Mouse (Mus musculus) bone marrow macrophage, adult 2 months (primary cell): ENCODE data around the gene Igfbp7. TPM values are rescaled to one million over a fixed set of nuclear protein-coding genes. Genes with fewer than 3 reads are reported as not detected.

ENCODE experiments used
- H3K27ac ChIP-seq: 2 replicates; pipeline ENCODE4 v1.5.1; 2012; ENCODE audit warnings: low read depth, low read length; ENCODE audit not compliant: insufficient read depth
- H3K4me1 ChIP-seq: 2 replicates; pipeline ENCODE4 v1.6.1; 2012; ENCODE audit warnings: low read length; ENCODE audit not compliant: control insufficient read depth, insufficient read depth
- H3K4me3 ChIP-seq: 2 replicates; pipeline ENCODE4 v1.5.1; 2012; ENCODE audit warnings: mild to moderate bottlenecking, low read length, moderate library complexity; ENCODE audit not compliant: insufficient read depth
- CTCF ChIP-seq: IDR thresholded peaks from 2 replicates; pipeline ENCODE4 v1.5.1; 2012; ENCODE audit warnings: low read depth, mild to moderate bottlenecking, low read length, moderate library complexity
- POLR2A ChIP-seq: IDR thresholded peaks from 2 replicates; pipeline ENCODE4 v1.6.1; 2012; ENCODE audit warnings: mild to moderate bottlenecking, low read depth, low read length, borderline replicate concordance
- polyA plus RNA-seq: library from polyadenylated mRNA; stranded (reverse); fragments of >200 nt; gene quantifications from 2 replicates; pipeline ENCODE4 v1.2.4, GENCODE M21; 2012; ENCODE audit not compliant: missing spikeins, insufficient read depth, insufficient read length

Igfbp7 gene
- polyA plus RNA-seq = 6.6 and 7.3 TPM in 2 replicates

DNA sequence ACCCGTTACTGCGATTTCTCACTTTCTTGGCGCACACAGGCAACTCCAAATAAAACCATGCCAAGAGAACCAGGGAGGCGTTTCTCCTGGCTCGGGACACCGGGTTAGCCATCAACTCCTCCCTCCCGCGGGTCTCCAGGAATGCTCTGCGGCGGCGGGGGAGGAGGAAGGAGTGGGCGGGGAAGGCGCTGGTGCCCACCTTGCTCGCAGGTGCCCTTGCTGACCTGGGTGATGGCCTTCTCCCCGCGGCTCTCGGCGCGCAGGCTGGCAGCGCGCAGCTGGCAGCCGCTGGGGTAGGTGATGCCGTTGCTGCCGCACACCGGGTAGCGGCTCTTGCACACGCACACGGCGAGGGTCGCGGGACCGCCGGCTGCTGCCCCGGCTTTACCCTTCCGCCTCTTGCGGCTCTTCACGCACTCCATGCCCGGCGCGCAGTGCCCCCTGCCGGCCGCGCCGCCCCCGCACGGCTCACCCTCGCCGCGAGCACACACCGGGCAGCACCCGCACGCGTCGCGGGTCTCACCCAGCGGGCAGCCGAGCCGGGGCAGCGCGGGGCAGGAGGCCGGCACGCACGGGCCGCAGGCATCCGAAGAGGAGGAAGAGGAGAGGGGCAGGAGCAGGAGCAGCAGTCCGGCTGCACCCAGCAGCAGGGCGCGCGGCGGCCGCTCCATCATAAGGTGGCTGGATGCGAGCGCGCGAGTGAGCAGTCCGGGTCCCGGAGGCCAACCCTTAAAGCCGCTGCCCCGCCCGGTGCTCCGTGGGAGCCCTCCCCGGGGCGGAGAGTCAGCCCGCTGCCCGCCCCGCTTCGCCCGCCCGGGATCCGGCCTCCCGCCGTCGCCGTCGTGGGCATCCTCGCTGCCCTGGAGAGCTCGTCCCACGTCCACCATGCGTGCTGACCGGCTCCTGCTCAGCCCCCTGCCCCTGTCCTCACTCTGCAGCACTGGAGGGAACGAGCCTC lies at the start of gene Igfbp7:
Gene Igfbp7 (minus strand): TSS at position 701 of the 958 bp plus-strand sequence.
- Histone ChIP-seq H3K4me1 (no peaks in the 10 kb centered on the region; the same call in 1 of the 2 replicates), H3K27ac (no peak within 1 kb of the TSS), H3K4me3 (peak within 1 kb of the TSS; percentile 49)
- TF ChIP-seq POLR2A = no peak
- 0 out of 2 replicates have a peak, but pooled peaks have one; percentile 17 for TF ChIP-seq CTCF

DNA sequence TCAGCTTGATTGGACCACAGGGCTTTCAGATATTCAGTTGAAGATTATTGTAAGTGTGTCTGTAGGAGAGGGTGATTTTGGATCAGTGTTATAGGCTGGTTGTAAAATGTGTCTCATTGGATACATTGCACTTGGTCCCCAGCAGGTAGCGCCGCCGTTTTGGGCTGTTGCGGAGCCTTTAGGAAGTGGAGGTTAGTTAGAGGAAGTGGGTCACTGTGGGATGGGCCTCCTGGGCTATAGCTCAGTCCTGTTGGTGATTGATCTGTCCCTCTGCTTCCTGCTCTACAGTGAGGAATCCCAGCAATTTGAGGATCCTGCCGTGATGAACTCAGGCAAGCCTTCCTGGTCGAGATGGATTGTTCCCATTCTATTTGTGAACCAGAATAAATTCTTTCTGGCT lies 44.3 kb upstream of the Igfbp7 start:
- Histone ChIP-seq H3K4me1 (no peaks in the 10 kb centered on the region), H3K27ac (no peak overlapping the region), H3K4me3 (no peak overlapping the region)
- no peak for TF ChIP-seq POLR2A
- TF ChIP-seq CTCF = no peak

DNA sequence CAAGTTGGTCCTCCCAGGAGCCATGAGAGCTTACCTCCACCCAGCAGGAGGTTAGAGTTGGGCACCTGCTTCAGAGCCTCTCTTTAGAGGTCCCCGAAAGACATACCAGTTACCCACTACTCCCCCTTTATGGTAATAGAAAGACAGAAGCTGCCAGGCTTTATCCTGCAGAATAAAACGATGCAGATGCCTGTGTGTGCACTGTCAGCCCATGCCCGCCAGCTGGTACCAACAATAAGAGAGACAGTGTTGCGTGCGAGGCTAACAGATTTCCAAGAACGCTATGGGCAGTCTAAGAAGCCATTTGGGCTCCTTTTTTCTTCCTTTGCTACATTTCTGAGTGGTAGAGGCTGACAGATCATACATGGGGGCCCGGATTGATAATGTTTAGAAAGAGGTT lies 41.7 kb upstream of the Igfbp7 start:
- no peaks in the 10 kb centered on the region for H3K4me1 ChIP-seq
- no peak overlapping the region for H3K27ac ChIP-seq
- TF ChIP-seq CTCF = no peak
- no peak for TF ChIP-seq POLR2A
- no peak overlapping the region for H3K4me3 ChIP-seq

- no peak for TF ChIP-seq POLR2A
- TF ChIP-seq CTCF = no peak
- Histone ChIP-seq H3K4me3 (no peak overlapping the region), H3K27ac (no peak overlapping the region), H3K4me1 (no peaks in the 10 kb centered on the region)
These were observed 37.6 kb upstream of the Igfbp7 start for GRCm38 (mm10) chr5:77445431-77445830.

- Histone ChIP-seq H3K4me1 (no peaks in the 10 kb centered on the region), H3K4me3 (no peak overlapping the region), H3K27ac (no peak overlapping the region)
- TF ChIP-seq CTCF = no peak
- no peak for TF ChIP-seq POLR2A
These were observed 36.2 kb upstream of the Igfbp7 start for GRCm38 (mm10) chr5:77443889-77444573.

GRCm38 (mm10) chr5:77442856-77443623 lies 35.2 kb upstream of the Igfbp7 start:
- no peaks in the 10 kb centered on the region for H3K4me1 ChIP-seq
- no peak overlapping the region for H3K4me3 ChIP-seq
- TF ChIP-seq CTCF = no peak
- no peak for TF ChIP-seq POLR2A
- no peak overlapping the region for H3K27ac ChIP-seq

- Histone ChIP-seq H3K27ac (no peak overlapping the region), H3K4me3 (no peak overlapping the region), H3K4me1 (no peaks in the 10 kb centered on the region)
- no peak for TF ChIP-seq POLR2A
- no peak for TF ChIP-seq CTCF
These were observed 28.5 kb upstream of the Igfbp7 start for GRCm38 (mm10) chr5:77436308-77436707.

DNA sequence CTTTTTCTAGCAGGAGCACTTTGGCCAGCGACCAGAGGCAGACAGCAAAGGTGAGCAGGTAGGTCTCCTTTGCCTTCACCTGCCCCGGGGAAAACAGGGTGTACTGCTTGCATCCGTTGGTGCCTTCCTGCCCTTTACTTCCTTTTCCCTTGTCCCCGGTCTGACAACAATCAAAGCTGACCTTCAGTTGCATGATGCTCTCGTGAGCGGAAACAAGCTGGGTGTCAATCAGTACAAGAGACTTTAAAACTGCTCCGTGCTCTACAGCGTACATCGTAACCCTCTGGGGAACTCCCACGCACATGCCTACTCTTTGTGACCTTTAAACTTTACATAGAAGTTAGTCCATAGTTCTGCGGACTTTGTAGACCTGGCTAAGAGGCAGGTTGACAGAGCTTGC lies 26.2 kb upstream of the Igfbp7 start:
- Histone ChIP-seq H3K4me1 (no peaks in the 10 kb centered on the region), H3K4me3 (no peak overlapping the region), H3K27ac (no peak overlapping the region)
- TF ChIP-seq POLR2A (no peak), CTCF (no peak)

DNA sequence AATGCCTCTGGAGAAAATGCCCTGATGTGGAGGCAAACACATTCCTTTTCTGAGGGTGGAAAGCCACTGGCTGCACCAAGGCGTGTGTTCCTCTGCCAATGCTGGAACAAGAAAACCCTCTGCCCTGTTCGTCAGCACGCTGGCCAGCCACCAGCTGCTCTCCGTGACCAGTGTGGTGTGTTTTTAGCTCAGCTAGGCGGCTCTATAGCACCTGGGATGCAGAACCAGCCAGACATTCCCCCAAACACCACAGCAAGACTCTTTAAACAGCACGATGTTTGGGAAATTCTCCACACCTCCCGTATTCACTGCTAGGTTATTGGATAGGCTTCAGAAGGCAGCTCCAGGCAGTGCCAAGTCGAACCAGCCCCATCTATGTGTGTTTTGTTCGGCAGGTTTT lies 25.7 kb upstream of the Igfbp7 start:
- no peak for TF ChIP-seq POLR2A
- TF ChIP-seq CTCF = no peak
- Histone ChIP-seq H3K4me1 (no peaks in the 10 kb centered on the region), H3K4me3 (no peak overlapping the region), H3K27ac (no peak overlapping the region)
